Mouse (Mus musculus) T-cell, adult 2 months (primary cell): Measurements from ENCODE around the gene Cd247.

Experiments used
- DNase-seq: peaks from one replicate; pipeline ENCODE4 v3.0.0; 2022; ENCODE audit warnings: low spot score

Gene Cd247

GRCm38 (mm10) chr1:165909471-165909870 is 121.0 kb downstream of the Cd247 start:
- no peak for DNase-seq

- no peak for DNase-seq
These were observed 125.4 kb downstream of the Cd247 start for GRCm38 (mm10) chr1:165913720-165914415.

GRCm38 (mm10) chr1:165914416-165914801 is 125.9 kb downstream of the Cd247 start:
- DNase-seq: no peak

GRCm38 (mm10) chr1:165921026-165921425 is 132.5 kb downstream of the Cd247 start:
- DNase-seq: no peak

- no peak for DNase-seq
These were observed 134.0 kb downstream of the Cd247 start for GRCm38 (mm10) chr1:165922488-165922887.

- no peak for DNase-seq
These were observed 136.7 kb downstream of the Cd247 start for GRCm38 (mm10) chr1:165925207-165925606.
